Mouse (Mus musculus) megakaryocyte-erythroid progenitor cell, adult 5 weeks (primary cell): ENCODE measurements around the gene Sult2a4. TPM values are rescaled to one million over a fixed set of nuclear protein-coding genes. Genes with fewer than 3 reads are reported as not detected.

Source experiments
- polyA plus RNA-seq: library from polyadenylated mRNA; stranded (reverse); fragments of >175 nt; gene quantifications from 2 replicates; pipeline ENCODE4 v1.2.3, GENCODE M21; 2012

The Sult2a4 gene
- polyA plus RNA-seq = not detected in 2 replicates

DNA sequence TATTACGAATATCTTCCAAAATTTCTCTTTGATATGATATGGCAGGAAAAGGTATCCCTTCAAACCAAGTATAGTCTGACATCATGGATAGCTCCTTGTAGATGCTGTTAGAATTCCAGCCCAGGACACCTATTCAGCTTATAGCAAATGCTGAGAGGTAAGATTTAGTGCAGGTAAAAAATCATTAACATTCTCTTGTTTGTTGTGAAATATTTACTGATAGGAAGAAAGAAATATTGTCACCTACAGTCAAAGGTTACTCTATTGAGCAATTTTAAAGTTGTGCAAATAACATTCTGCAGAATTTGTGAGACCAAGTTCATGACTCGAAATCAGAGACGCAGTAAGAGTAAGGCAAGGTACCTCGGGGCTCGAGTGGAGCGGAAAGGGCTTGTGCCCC, at the start of gene Sult2a4:
Gene Sult2a4, minus strand, starts transcription at position 101 of the 400 bp plus-strand sequence.

Other genes starting within 250 kb of the Sult2a4 start
- gene Sult2a1, start 152.2 kb downstream of the Sult2a4 start, polyA plus RNA-seq = not detected in 2 replicates
- gene Sult2a3, start 133.4 kb upstream of the Sult2a4 start, polyA plus RNA-seq = not detected in 2 replicates